Mouse (Mus musculus) embryonic facial prominence, embryonic 10.5 days (tissue): Measurements from ENCODE around the gene Ldlrad1. TPM values are rescaled to one million over a fixed set of nuclear protein-coding genes. Genes with fewer than 3 reads are reported as not detected.

Experiments
- DNase-seq: peaks from one replicate; pipeline ENCODE4 v3.0.0-alpha.2; 2017; ENCODE audit warnings: low spot score
- H3K27ac ChIP-seq: fragments of 300-500 bp; sonication (generic); replicated peaks from 2 replicates; pipeline ENCODE4 v1.5.1; 2016; ENCODE audit warnings: mild to moderate bottlenecking
- H3K27me3 ChIP-seq: fragments of 300-500 bp; sonication (generic); replicated peaks from 2 replicates; pipeline ENCODE4 v1.6.1; 2016; ENCODE audit warnings: low read depth, mild to moderate bottlenecking; ENCODE audit not compliant: poor library complexity, severe bottlenecking
- H3K36me3 ChIP-seq: fragments of 300-500 bp; sonication (generic); replicated peaks from 2 replicates; pipeline ENCODE4 v1.6.1; 2016; ENCODE audit warnings: mild to moderate bottlenecking, moderate library complexity
- H3K4me1 ChIP-seq: fragments of 300-500 bp; sonication (generic); 2 replicates; pipeline ENCODE4 v1.6.1; 2016
- H3K4me3 ChIP-seq: fragments of 300-500 bp; sonication (generic); 2 replicates; pipeline ENCODE4 v1.5.1; 2016; ENCODE audit warnings: mild to moderate bottlenecking, moderate library complexity
- H3K9me3 ChIP-seq: fragments of 300-500 bp; sonication (generic); 2 replicates; pipeline ENCODE4 v1.6.1; 2016; ENCODE audit warnings: mild to moderate bottlenecking
- WGBS: fragments of 180-500 bp; shearing (Covaris S2); methylation state at CpG from one replicate; pipeline ENCODE4 v1.1.7; 2016; 5-methylcytosine and 5-hydroxymethylcytosine counted together
- polyA plus RNA-seq: library from polyadenylated mRNA; unstranded; fragments of >200 nt; fragmentation: Nextera tagmentation; extraction: Ambion mirVana; gene quantifications from 2 replicates; pipeline ENCODE4 v1.2.1, GENCODE M21; 2016

The Ldlrad1 gene
- polyA plus RNA-seq, 1 experiment from 2014 or later, result not detected

DNA sequence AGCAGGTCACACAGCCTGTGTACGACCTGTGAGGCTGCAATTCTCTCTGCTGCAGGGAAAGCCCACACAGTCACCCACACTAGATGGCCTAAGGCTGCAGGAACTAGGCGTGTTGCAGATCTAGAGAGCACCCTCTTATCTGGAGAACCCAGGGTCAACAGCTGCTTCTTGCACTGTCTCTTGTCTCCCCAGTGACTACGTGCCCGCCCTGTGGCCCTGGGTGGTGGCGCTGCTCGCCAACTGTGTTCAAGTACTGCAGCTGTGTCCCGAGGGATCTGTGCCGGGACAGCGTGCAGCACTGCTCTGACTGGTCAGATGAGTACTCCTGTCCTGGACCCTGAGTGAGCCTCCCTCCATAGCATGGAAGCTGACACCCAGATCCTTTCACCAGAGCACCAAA is 8.6 kb downstream of the Ldlrad1 start:
- peaks cover 9% of the 10 kb centered on the region for H3K4me1 ChIP-seq
- no peaks in the 10 kb centered on the region for H3K36me3 ChIP-seq
- H3K9me3 ChIP-seq, result no peaks in the 10 kb centered on the region
- 87% methylated on average over 9 of the region's 9 CpGs for WGBS
- H3K27me3 ChIP-seq, result no peaks in the 10 kb centered on the region
- H3K4me3 ChIP-seq, result no peak overlapping the region
- H3K27ac ChIP-seq, result no peak overlapping the region
- DNase-seq, result no peak

DNA sequence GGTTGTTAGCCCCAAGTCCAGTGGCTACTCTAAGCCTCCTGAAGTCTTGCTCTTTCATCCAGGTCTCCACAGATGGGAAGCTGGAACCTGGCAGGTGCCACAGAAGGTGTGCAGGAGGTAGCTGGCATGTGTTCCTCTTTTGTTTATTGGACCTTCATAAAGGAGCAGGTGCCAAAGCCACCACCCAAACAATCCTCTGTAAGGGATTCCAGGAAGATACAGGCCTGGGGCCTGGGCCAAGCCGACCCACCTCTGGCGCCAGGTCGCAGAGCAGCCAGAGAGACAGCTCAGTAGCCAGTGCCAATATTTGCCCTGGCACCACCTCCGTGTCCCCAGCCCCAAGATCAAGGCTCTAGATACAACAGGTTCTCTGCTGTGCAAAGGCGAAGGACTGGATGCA is 12.5 kb downstream of the Ldlrad1 start:
- 89% methylated on average over 5 of the region's 5 CpGs for WGBS
- Histone ChIP-seq H3K27ac (no peak overlapping the region), H3K36me3 (no peaks in the 10 kb centered on the region), H3K4me1 (peaks cover 3% of the 10 kb centered on the region; the same call in 1 of the 2 replicates), H3K9me3 (no peaks in the 10 kb centered on the region), H3K27me3 (no peaks in the 10 kb centered on the region), H3K4me3 (no peak overlapping the region)
- no peak for DNase-seq

DNA sequence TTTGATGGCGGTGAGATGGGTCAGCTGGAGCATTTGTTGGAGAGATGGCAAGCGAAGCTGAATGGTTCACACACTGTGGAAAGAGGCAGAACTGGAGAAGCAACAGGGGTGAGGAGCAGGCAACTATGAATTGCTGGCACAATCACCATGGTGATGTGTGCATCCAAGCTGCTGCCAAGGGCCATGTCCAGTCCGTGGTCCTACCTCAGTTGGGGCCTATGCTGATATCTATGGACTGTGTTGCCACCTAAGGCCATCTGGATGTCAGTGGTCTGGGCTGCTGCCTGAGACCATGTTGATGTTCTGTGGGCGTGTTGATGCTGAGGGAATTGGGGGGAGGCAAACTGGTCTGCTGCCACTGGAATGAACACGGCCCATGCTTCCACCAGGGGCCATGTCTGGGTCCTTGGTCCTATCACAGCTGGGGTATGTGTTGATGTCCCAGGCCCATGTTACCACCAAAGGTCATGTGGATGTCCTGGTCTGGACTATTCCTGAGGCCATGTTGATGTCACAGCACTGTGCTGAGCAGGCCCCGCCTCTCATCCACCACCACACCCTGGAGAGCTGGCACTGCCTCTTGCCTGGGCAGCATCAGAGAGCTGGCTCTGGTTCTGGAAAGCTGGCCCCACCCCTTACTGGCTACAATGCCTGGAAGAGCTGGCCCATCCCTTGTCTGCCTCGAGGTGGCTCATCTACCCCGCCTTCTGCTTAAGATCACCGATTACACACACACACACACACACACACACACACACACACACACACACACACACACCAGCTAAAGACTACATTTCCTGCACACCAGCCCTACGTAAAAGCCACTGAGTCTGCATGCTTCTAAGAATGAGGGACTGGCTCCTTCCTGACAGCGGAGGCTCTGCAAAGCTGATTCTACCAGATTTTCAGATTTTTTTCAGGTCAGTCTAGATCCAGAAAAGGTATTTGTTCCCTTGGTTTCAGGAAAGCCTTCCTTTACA is 14.5 kb downstream of the Ldlrad1 start:
- DNase-seq, result no peak
- no peak overlapping the region for H3K27ac ChIP-seq
- peaks cover 3% of the 10 kb centered on the region; the same call in 1 of the 2 replicates for H3K4me1 ChIP-seq
- 88% methylated on average over 11 of the region's 11 CpGs for WGBS
- H3K27me3 ChIP-seq, result no peaks in the 10 kb centered on the region
- no peaks in the 10 kb centered on the region for H3K36me3 ChIP-seq
- H3K9me3 ChIP-seq, result no peaks in the 10 kb centered on the region
- H3K4me3 ChIP-seq, result no peak overlapping the region

DNA sequence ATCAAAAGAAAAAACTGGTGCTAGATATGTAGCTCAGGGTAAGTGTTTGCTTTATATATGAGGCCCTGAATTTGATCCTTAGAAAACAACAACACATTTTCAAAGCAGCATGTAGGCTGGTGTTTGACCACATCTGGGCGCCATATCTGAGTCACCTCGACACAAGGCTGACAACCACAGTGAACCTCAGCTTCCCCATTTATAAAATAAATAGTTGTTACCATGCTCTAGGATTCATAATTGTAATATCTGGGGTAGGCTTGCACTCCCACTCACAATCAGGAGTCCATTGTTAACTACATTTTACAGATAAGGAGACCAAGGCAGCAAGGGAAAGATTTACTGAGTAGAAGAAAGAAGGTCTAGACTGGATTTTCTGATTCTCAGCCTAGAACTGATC is 17.3 kb downstream of the Ldlrad1 start:
- WGBS, result 85% methylated on average over 2 of the region's 2 CpGs
- DNase-seq, result no peak
- H3K36me3 ChIP-seq, result peaks cover 7% of the 10 kb centered on the region; the same call in 1 of the 2 replicates
- H3K27ac ChIP-seq, result no peak overlapping the region
- no peak overlapping the region for H3K4me3 ChIP-seq
- no peaks in the 10 kb centered on the region for H3K27me3 ChIP-seq
- no peaks in the 10 kb centered on the region for H3K9me3 ChIP-seq
- peaks cover 3% of the 10 kb centered on the region; the same call in 1 of the 2 replicates for H3K4me1 ChIP-seq

DNA sequence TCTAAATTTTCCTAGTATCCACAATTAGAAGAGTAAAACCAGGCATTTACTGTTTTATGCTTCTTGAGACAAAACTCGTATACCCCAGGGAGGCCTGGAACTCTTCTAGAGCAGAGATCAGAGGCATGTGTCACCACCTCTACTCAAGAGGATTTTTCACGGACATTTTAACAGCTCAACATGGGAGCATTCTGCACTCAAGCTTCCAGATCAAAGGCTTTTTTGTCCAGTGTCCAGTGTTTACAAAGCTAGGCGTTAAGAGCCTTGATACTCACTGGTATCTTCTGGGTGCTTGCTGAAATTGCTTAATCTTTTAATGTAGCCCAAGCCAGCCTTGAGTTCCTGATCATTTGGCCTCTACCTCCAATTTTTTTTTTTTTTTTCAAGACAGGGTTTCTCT is 23.2 kb downstream of the Ldlrad1 start:
- peaks cover 64% of the 10 kb centered on the region for H3K36me3 ChIP-seq
- no peaks in the 10 kb centered on the region for H3K27me3 ChIP-seq
- H3K4me1 ChIP-seq, result no peaks in the 10 kb centered on the region
- H3K4me3 ChIP-seq, result no peak overlapping the region
- no peak for DNase-seq
- no peak overlapping the region for H3K27ac ChIP-seq
- H3K9me3 ChIP-seq, result no peaks in the 10 kb centered on the region
- 75% methylated on average over 3 of the region's 3 CpGs for WGBS

DNA sequence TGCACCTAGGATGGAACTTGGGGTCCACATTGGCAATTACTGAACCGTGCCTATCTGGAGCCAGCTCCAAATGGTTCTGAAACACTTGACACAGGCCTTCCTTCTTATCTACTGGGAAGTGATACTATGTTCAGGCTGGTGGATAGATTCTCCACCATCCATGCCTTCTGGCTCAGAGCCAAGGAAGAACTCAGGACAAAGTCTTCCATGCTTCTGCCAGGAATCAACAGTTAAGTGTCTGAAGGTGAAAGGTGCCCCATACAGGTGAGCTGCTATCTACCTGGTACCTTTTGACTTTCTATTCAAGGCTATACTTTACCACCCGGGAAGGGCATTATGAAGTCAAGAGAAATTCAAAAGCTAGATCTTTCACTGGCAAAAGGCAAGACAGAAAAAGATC is 29.3 kb downstream of the Ldlrad1 start:
- Histone ChIP-seq H3K4me3 (no peak overlapping the region), H3K27ac (no peak overlapping the region), H3K36me3 (peaks cover 96% of the 10 kb centered on the region), H3K27me3 (no peaks in the 10 kb centered on the region), H3K9me3 (no peaks in the 10 kb centered on the region), H3K4me1 (no peaks in the 10 kb centered on the region)
- DNase-seq, result no peak
- 90% methylated on average over 2 of the region's 2 CpGs for WGBS

DNA sequence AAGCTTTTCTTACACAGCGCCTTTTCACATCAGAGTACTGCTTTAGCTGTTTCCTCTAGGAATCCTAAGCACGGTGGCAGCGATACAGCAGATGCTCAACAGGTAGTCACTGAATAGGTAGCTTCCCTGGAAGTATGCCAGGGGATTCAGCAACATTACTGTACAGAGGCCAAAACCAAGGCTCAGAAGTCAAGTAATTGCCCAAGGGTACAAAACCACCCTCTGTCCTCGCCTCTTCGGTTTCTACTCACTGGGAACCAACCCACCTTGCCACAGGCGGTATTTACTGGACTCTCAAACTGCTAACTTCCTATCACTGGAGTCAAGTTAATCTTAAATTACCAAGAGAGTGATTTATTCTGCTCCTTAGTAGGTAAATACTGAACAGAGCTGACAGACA is 31.2 kb downstream of the Ldlrad1 start:
- Histone ChIP-seq H3K4me1 (no peaks in the 10 kb centered on the region), H3K27me3 (no peaks in the 10 kb centered on the region), H3K4me3 (no peak overlapping the region), H3K27ac (no peak overlapping the region), H3K36me3 (peaks cover 94% of the 10 kb centered on the region), H3K9me3 (no peaks in the 10 kb centered on the region)
- no peak for DNase-seq
- WGBS, result 96% methylated on average over 6 of the region's 6 CpGs

DNA sequence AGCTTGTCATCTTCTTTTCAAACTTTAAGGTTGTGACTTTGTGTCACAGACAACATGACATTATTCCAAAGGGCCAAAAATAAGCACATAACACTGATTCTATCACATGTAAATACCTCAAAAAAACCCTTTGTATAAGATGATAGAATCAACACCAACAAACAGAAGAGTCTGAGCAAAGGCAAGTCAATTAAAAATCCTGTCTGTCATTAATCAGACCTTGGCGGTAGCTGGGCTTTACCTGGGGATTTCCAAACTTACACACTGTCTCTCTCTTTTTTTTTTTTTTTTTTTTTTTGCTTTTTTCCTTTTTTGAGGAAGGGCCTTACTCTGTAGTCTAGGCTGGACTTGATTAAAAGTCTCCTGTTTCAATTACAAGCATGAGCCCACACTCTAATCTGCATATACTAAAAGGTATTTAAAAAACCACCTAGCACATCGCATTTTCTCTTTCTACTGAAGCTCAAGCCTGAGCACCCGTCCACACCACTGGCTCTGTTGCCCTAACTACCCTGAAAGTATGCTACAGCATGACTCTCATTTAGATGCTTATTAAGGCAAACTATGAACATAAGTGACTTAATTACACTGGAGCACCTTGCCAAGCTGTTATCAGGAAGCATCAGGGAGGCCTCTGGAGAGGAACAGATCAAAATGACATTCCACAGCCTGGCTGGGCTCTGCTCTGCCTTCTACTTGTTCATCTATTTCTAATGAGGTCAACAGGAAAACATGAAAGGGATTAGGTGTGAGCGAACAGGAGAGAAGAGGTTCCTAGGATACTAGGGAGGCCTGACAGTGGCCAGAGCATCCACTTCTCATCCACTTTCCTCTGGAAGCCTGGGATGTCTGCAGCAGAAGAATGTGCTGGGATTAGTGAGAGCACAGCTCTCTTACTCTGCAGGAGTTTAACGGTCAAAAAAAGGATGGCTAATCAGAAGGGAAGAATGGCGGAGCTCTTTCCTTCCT is 34.7 kb downstream of the Ldlrad1 start:
- Histone ChIP-seq H3K9me3 (no peaks in the 10 kb centered on the region), H3K27ac (no peak overlapping the region), H3K27me3 (no peaks in the 10 kb centered on the region), H3K4me1 (no peaks in the 10 kb centered on the region), H3K4me3 (no peak overlapping the region), H3K36me3 (peaks cover 79% of the 10 kb centered on the region)
- DNase-seq, result no peak
- 82% methylated on average over 6 of the region's 6 CpGs for WGBS

DNA sequence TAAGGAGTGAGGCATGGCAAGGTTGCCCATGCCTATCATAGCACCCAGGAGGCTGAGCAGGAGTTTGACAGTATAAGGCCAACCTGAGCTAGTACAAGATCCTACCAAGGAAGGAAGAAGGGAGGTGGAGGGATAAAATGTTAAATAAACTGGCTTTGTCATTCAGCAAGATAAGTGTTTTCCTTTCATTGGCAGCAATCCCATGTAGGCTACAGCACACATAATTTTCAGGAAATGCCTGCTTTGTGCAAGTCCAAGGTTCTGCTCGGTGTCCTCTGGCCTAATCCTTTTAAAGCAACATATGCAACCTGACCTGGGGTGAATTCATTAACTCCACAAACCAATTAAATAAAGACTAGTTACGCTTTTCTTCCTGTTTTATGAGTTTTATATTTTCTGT is 36.4 kb downstream of the Ldlrad1 start:
- DNase-seq, result no peak
- Histone ChIP-seq H3K4me3 (no peak overlapping the region), H3K4me1 (peaks cover 7% of the 10 kb centered on the region), H3K9me3 (no peaks in the 10 kb centered on the region), H3K36me3 (peaks cover 63% of the 10 kb centered on the region), H3K27me3 (no peaks in the 10 kb centered on the region), H3K27ac (no peak overlapping the region)
- 78% methylated on average over 2 of the region's 2 CpGs for WGBS

DNA sequence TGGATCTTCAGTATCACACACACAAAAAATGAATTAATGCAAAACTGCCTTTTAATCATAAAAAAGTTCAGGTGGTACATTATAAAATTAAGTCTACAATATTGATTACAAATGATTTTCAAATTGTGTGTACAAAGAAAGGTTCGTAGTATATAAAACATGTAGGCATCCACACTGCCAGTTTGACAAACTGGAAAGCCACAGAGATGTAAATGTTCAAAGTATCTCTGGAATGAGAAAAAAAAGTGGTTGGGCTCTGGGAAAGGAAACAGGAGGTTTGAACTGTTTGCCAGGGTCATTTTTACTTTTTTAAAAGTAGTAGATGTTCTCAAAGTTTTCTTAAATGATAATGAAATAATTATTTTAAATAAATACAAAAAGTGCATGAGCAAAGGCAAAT is 37.1 kb downstream of the Ldlrad1 start:
- DNase-seq, result no peak
- H3K36me3 ChIP-seq, result peaks cover 56% of the 10 kb centered on the region

DNA sequence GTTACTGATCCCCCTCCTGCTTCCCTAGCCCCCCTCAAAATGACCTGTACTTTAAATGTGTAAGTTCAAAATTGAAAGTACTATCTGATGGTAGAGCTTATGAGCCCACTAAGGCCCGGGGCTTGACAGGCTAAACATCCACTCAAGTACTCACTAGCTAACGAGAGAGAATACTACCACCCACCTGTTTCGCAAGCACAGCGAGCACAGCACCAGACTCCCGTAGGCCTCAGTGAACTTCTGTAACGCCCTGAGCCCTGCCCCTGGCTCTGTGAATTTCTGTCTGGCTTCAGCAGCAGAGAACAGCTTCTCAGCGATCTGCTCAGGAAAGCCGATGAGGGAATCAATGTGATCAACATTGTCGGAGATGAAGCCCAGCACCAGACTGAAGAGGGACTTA is 38.1 kb downstream of the Ldlrad1 start:
- Histone ChIP-seq H3K4me1 (peaks cover 11% of the 10 kb centered on the region), H3K36me3 (peaks cover 46% of the 10 kb centered on the region), H3K27ac (no peak overlapping the region), H3K4me3 (no peak overlapping the region), H3K27me3 (no peaks in the 10 kb centered on the region), H3K9me3 (no peaks in the 10 kb centered on the region)
- DNase-seq, result no peak
- 84% methylated on average over 9 of the region's 9 CpGs for WGBS

More for the DNA sequence above, 37.1 kb downstream of the Ldlrad1 start:
- 89% methylated on average over 1 of the region's 1 CpGs for WGBS
- H3K27me3 ChIP-seq, result no peaks in the 10 kb centered on the region
- H3K4me1 ChIP-seq, result peaks cover 7% of the 10 kb centered on the region
- H3K27ac ChIP-seq, result no peak overlapping the region
- no peak overlapping the region for H3K4me3 ChIP-seq
- no peaks in the 10 kb centered on the region for H3K9me3 ChIP-seq

DNA sequence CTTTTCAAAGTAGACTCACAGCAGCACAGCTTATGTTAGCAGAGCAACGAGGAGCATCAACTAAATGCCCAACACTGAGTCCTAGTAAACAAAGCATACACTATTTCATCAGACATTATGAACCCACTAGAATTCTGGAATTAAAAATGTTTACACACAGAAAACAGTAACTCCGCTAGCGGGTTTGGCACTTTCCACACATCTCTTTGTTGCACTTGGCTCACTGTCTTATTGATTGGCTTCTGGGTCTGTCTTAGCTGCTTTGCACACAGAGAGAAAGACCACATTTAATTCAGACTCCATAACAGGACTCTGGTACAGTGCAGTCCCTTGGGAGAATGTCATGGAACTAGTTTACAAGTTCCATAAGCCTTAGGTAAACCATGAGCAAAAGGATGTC is 39.1 kb downstream of the Ldlrad1 start:
- DNase-seq, result no peak

More for the DNA sequence above, 39.1 kb downstream of the Ldlrad1 start:
- H3K36me3 ChIP-seq, result peaks cover 38% of the 10 kb centered on the region
- WGBS, result 96% methylated on average over 3 of the region's 3 CpGs
- H3K4me1 ChIP-seq, result peaks cover 20% of the 10 kb centered on the region
- no peaks in the 10 kb centered on the region for H3K9me3 ChIP-seq
- H3K4me3 ChIP-seq, result no peak overlapping the region
- no peaks in the 10 kb centered on the region for H3K27me3 ChIP-seq
- H3K27ac ChIP-seq, result no peak overlapping the region
